Mouse (Mus musculus) thymus, postnatal 0 days (tissue): ENCODE measurements around the gene Ttc7. TPM values are rescaled to one million over a fixed set of nuclear protein-coding genes. Genes with fewer than 3 reads are reported as not detected.
A peak's percentile ranks its signal among the peaks of the same experiment; 100 is the strongest.

Experiments used
- DNase-seq: peaks from one replicate; pipeline ENCODE4 v3.0.0-alpha.2; 2015; ENCODE audit warnings: low spot score
- polyA plus RNA-seq: library from polyadenylated mRNA; unstranded; fragments of >200 nt; fragmentation: Nextera tagmentation; extraction: Ambion mirVana; gene quantifications from 2 replicates; pipeline ENCODE4 v1.2.1, GENCODE M21; 2015

Gene Ttc7
- polyA plus RNA-seq, 1 experiment from 2014 or later: 33.5 TPM

DNA sequence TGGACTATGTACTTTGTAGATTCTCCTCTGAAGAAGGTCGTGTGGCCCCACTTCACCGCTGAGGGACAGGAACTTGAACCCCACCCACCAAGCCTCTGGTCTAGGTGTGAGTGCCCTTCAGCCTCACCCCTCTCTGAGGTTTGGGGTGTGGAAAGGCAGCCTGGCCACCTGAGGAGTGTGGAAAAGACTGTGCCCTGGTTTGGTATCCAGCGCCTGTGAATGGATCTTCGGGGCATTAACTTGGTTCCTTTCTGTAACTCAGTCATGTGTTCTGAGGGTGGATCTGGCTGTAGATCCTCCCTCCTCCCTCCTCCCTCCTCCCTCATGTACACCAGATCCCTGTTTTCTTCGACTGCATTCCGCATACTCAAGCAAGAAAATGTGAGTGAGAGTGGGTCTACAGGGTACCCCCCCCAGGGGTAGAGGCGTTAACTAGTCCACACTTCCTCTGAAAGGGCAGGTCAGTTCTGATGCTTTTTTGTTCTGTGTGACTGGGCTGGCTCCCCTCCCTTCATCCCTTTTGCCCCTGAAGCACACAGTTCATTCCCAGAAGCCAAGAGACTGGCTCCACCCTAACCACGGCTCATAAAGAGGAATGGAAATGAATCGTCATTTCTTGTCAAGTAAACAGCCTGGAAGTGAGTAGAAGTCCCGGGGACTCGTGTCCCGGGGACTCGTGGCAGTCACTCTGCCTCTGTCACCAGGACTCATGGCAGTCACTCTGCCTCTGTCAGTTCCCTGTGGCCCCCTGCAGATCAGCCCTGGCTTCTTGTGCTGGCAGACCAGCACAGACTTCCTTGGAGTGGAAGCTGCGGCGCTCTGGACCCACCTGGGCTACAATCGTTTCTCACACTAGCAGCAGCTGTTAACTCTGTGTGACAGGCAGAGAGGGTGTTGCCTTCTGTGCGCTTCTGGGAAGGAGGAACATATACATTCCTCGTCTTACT is 30.5 kb downstream of the Ttc7 start:
- no peak for DNase-seq

DNA sequence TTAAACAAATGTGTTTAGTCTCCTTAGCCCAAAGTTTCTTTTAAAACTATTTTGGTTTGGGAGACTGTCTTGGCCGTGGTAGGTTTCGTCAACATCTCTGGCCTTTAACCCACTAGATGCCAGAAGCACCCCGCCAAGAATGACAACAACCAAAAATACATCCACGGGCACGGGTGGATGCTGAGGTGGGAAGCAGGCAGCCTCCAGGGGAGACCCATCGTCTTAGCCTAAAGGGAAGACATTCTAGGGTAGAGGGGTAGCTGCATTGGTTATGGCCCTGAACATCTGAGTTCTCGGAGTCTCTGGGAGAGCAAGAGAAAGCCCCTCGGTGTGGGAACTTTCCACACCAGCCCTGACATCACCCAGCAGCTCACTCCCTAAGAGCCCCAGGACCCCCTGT is 31.4 kb downstream of the Ttc7 start:
- DNase-seq: no peak

DNA sequence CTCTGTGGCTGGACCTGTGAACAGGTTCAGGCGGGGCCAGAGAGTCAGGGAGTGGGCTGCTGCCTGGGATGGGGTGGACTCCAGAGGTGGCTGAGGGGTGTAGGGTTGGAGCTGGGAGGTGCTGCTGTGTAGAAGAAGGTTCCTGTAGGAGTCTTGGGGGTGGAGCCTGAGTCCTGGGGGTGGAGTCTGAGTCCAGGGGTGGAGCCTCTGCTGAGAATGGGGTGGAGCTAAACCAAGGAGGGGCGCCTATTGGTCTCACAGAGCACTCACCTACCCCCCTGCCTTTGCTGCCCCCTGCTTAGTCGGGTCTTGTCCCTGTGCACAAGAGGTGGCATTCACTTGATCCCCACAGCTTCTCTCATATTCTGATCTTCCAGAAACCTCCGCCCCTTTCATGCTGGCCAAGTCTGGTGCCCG is 31.9 kb downstream of the Ttc7 start:
- DNase-seq: peak; percentile 16

DNA sequence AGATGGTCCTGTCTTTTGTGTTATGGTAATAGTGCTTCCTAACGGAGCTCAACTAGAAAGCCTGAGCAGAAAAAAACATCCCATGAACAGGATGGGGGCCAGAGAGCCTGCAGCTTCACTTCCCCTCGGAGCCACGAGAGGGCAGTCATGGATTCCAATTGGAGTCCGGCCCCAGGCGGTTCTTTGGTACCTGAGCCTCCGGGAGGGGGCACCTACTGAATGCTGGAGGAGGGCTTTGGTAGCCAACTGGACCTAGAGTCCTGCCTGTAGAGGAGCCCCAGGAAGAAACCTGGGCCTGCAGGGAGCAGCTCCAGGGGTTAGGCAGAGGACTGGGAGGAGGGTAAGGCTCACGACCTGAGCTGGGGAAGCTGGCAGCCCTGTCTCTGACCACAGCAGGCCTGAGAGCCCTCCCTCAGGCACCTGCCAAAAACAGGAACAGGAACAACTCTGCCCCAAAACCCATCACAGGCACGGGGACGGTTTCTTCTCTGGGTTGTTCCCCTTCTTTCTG is 32.4 kb downstream of the Ttc7 start:
- DNase-seq: peak; percentile 88

DNA sequence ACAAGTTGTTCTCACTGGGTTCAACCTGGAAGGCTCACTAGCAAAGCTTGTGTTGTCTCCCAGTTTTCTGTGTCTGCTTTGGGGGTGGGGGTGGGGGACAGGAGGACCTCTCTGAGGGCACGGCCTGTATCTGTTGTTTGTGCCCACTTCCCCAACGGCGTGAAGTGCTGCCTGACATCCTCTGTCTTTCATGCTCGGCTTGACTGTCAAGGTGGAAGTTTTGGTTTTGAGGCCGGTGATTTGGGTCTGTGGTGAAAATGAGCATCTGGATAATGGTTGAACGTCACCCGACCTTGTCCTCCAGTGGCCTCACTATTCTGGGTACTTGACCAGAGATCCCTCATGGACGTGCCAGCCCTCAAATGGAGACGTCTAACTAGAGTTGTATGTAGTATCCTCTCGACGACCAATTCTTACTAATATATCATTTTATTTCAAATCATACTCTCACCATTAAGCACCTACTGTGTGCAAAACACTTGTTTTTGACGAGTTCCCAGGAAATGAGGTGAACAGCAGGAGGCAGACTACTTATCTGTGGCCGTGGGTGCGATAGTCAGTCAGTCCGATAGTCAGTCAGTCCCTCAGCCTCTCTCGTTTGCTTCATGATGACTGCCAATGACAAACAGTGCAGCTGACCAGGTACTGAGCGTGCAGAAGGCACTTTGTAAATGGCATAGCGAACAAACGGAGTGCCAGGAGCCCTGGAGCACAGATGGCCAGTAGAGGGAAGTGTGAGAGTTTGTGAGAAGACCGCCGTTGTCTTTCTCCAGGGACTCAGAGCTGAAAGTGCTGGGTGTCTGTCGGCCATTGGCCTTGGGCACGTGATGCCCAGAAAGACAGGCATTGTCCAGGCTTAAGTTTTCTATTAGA is 33.4 kb downstream of the Ttc7 start:
- DNase-seq: no peak

DNA sequence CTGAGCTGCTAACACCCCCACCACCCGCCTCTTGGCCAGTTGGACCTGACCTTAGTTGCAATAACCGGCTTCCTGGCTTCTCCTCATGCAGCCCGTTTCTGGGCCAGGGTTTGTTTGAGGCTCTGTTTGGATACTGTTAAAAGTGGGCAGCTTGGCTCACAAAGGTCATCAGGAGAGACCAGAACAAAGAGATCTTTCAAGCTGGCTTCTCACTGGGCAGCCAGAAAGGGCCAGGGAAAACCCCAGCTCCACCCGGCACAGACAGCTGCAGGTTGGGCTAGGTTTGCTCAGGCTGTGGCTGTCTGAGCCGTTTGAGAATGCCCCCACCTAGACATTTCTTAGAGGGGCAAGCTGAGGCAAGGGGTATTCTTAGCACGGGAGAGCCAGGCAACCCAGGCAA is 34.6 kb downstream of the Ttc7 start:
- DNase-seq: no peak

DNA sequence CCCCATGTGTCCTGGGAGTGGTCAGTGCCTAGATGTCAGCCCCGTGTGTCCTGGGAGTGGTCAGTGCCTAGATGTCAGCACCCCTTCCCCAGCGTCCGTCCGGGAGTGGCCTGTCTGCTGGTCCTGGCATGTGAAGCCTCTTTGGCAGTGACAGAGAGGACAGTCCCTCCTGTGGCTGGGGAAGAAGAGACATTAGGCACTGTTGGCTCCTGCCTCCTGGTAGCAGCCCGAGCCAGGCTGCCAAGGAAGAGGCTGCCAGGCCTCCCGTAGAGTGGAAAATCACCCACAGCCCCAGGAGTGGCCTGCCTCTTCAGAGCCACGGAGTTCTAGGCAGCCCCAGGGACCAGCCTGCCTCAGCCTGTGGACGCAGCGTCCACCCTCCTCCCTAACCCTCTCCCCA is 35.3 kb downstream of the Ttc7 start:
- DNase-seq: no peak

DNA sequence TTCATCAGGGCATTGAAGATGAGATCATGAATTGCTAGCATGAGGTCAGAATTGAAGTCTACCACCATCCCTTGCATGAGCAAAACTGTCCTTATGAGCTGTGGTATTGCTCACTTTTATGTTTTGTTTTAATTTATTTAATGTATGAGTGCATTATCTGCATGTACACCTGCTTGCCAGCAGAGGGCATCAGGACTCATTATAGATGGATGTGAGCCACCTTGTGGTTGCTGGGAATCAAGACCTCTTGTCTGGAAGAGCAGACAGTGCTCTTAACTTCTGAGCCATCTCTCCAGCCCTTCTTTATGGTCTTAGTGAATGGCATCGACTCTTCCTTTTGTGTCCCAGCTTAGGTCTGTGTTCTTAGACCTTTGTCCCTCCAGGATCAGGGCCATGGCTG is 39.0 kb downstream of the Ttc7 start:
- peak; percentile 60 for DNase-seq

DNA sequence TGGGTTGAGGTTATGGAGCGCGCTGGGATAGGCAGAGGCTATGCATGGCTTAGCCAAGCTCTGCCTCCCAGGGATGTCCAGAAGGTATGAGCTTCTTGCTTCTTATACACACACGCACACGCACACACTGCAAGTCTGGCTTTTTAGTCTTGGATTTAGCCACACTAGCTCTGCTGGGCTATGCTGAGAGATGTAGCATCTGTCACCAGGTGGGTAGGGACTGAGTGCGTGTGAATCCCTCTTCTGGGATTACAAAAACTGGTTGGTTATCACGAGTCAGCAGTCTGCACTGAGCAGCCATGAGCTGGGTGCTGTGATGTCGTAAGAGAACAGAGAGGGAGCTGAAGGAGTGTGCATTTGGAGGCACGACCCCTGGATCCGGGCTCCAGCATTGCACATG is 40.5 kb downstream of the Ttc7 start:
- no peak for DNase-seq

DNA sequence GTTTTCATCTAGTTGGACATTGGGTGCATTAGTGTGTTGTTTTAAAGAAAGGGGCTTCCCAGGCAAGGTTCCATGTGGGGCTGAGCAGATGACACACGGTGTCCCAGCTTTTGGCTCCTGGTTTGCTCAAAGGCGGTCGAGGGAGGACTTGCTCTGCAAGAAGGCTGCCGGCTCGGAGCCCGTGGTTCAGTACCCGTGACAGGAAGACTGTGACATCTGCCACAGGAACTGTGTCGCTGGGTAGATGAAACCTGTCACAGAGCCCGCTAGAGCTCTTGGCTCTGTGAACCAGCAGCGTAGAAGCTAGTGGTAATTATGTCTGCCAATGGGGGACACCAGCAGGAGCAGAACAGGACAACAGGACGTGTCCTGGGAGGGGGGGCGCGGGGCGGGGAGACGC is 42.8 kb downstream of the Ttc7 start:
- peak; percentile 61 for DNase-seq

DNA sequence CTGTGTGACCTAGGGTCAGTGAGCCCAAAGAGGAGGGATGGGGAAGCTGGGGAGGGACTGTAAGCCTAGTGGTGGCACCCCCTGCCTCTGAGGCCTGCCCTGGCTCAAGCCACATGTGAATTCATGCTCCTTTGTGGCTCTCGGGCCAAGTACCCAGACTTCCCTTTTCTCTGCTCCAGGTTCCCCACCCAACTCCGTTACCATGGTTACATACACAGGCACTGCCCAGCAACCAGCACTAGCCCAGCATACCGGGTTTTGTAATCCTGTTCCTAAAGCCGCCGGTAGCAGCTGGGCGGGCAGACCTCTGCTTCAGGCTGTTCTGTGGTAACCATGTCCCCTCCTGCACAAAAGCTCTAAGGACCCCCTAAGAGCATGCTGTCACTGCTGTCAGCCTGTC is 44.3 kb downstream of the Ttc7 start:
- DNase-seq: no peak

DNA sequence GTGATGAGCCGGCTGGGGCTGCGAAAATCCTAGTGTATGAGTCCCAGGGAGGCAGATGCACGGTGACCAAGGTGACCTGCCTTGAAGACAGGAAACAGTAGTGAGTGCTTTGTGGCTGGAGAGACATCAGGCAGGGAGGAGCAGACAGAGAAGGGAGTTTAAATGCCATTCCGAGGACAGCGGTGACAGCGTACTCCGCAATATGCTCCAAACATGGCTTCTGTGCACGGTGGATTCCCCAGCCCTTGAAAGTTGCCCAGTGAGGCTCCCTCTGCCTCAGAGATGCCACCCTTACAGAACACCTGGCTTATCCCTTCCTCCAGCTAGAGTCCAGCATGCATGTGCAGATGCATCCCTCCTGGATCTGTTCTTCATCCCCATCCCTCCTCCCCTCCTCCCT is 45.0 kb downstream of the Ttc7 start:
- DNase-seq: no peak

DNA sequence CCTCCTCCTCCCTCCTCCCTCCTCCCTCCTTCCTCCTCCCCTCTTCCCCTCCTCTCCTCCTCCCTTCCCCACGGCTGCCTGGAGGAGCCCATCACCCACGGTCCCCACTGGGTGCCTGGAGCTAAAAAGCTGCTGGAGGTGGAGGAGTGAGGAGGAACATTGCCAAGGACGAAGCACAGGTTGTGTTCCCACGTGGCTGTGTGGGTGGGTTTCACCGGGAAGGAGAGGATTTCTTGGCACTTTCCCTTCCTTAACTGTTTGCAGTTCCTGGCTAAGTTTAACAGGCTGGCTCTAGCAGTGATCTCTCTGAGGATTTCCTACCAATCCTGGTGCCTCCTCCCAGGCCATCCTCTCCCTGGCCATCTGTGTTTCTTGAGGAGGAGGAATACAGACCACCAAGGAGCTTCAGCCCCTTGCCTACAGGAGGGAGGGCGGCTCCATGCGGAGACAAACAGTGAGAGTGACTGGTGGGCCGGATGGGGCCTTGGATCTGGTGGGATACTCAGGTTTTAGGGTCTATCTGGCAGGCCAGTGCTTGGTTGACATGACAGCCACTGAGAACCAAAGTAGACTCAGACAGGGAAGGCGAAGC is 45.6 kb downstream of the Ttc7 start:
- no peak for DNase-seq

DNA sequence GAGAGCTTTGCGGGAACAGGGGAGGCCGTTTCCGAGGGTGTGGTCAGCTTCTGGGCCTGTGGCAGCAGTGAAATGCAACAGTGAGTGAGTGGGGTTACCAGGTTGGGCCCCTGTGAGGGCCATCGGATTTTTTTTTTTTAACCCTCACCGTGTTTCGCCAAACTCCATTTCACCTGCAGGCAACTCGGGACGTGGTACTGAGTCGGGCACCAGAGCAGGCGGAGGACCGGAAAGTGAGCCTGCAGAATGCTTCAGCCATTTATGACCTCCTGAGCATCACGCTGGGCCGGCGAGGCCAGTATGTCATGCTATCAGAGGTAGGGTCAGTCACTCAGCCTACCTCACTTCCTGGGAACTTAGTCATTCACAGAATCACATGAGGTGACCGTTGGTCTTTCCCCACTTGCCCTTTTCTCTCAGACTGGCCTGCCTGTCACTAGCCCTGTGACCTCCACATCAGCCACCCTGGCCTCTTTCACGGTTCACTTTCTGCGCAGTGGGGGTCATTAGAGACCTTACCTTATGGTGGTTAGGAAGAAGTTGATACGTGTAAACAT is 46.5 kb downstream of the Ttc7 start:
- no peak for DNase-seq

DNA sequence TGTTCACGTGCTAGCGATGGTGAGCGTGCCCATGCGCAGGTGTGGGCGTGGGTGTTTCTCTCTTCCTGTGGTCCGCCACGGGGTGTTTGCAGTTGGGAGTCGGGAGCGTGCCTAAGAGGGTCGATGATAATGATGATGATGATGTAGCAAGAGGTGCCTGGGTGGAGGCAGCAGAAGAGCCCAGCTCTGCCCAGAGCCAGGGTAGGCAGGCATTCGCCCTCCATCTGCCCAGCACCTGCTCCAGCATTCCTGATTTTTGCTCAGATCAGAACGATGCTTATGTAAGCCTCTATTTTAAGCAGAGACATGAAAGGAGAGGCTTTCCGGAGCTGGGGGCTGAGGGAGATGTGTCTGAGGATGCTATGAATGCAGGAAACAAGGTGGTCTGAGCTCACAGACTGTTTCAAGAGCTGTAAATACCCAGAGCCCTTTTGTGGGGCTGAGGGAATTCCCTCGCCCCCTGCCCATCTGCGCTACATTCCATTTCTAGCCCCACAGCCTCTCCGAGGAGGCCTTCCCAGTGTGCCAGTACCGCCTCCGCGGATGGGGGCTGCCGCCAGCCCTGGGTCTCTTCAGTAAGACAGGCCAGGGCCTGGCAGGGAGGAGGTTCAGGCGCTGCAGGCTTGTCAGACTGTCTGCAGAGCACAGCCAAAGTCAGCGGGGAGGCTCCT is 47.7 kb downstream of the Ttc7 start:
- DNase-seq: no peak

DNA sequence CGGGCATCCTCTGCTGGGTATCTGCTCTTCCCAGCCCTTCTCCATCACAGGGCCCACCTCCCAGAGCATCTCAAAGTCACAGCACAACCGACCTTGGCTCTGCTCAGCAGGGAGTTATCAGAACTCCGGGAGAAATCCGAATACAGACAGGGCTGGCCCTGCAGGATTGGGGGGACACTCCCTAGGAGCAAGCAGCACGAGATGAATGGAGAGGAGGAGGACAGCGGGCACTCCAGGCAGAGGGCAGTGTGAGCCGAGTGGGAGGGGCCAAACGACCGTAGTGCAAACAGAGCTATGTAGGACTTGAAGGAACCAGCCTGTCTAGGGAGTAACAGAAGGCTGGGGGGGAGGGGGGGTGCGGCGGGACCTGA is 48.2 kb downstream of the Ttc7 start:
- DNase-seq: no peak

DNA sequence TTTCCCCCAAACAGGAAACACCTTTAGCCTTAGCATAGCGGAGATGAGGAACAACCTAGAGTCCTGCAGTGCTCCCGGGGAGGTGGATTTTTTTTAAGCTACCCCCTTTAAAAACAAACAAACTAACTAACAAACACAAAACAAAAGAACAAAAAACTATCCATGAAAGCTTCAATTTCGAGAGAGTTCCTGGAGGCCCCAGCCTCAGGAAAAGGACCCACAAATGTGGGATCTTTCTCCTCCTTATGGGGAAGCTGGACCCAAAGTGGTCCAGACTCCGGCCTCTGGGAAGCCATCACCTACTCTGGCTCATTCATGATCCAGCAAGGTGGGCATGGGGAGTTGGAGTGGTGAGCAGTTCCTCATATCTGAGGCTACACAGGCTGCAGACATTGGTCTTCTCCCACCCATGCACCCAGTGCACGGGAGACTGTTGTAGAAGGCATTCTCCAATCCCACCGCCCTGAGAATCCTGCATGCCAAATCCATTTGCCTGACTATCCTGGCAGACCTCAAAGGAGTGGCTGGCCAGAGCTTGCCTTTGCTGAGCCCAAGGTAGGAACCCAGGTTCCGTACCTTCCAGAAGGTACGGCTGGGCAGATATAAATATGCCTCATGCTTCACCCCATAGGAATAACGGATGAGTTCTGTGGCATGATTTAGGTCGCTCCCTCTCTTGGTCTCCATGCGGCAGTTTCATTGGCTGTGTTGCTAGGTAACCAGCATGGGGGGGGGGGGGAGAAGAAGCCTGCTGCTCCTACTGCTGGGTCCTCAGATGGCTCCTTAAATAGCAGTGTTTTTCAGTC is 48.9 kb downstream of the Ttc7 start:
- no peak for DNase-seq

DNA sequence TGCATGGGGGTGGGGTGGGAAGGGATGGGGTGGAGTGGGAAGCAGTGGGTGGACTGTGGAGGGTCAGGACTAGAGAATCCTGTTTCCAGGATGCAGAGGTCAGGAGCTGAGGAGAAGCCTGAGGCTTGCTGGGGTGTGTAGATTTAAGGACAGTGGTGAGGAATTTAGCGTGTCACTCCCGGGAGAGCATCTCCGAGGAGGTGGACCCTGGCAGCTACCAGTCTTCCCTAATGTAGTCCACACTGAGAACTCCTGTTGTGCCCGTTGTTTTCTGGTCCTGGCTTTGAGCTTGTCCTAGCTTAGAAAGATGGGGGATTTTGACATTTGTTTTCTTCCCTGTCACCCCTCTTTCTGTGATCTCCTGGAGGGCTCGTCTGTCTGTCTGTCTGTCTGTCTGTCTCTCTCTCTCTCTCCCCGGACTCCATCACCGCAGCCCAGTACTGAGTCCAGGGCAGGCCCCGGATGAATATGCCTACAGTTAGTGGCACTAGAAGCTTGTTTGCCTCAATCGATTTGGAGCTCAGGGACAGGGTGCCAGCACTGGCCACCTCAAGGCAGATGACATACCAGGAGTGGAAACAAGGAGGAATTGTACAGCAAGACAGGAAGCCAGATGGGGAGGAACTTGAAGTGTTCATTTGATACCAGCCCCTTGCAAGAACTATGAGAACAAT is 49.6 kb downstream of the Ttc7 start:
- no peak for DNase-seq

DNA sequence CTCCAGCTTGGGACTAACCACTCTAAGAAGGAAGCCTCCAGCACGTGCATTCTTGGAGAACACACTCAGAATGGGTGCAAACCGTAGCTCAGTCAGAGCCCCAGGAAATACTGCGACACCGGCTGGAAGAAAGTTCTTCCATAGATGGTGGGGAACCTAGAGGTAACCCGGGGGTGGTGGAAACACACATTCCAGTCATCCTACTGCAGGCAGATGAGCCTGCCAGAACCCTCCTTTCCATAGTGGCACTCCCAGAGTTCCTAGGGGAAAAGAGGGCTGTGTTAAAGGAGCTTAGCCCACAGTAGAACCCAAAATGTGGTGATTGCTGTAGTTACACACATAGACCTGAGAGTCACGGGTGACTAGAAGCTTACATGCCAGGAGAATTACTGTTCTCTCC is 50.2 kb downstream of the Ttc7 start:
- no peak for DNase-seq

DNA sequence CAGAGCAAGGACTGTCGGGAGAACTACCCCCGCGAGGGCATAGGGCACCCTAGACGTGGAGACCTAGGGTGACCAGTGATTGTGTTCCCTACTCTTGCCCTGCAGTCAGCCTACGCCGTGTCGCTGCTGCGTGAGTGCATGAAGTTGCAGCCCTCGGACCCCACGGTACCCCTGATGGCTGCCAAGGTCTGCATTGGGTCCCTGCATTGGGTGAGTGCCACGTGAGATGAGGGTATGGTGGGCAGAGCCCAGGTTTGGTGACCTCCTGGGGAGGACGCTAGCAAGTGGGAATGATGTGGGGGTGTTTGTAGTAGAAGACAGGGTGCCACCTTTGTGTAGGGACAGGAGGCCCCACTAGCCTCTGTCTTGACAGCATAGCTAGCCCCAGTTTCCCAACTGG is 51.5 kb downstream of the Ttc7 start:
- no peak for DNase-seq
